Mouse (Mus musculus) liver, adult 2 months (tissue): Measurements from ENCODE around the gene Grm7.

Source experiments
- CTCF ChIP-seq: fragments of 200-500 bp; IDR thresholded peaks from 2 replicates; pipeline ENCODE4 v1.5.1; 2011; ENCODE audit warnings: low read depth, low read length, control low read depth
- POLR2A ChIP-seq: fragments of 200-500 bp; IDR thresholded peaks from 2 replicates; pipeline ENCODE4 v1.6.1; 2011; ENCODE audit warnings: low read length, control low read depth; ENCODE audit not compliant: insufficient read depth; ENCODE audit errors: extremely low read depth

DNA sequence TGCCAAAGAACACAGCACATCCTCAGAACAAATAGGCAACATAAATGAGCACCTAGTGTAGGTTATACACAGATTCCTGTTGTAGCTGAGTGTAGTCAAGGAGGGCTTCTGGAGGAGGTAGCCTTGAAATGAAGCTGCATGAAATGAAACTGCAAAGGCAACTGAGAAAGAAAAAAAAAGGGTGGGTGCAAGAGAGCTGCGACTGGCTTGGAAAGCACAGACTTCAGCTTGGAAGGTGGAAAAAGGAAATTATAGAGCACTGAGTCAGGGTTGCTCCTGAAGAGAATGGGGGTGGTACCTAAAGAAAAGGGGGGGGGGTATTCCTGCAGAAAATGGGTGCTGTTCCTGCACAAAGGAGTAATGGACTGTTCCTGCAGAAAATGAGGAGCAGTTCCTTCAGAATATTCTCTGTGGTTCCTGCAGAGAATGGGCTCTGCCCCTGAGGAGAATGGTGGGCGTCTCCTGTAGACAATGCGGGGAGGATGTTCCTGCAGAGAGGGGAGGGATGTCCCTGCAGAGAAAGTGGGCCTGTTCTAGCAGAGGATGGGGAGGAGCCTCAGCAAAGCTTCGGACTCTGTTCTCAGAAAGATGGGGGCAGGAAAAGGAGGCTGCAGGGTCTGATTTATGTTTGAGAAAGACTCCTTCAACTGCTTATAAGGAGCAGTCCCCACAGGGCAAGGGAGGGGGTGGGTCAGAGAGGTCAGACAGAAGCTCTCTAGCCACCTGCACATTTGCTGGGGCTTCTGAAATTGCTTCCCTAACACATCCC is 726.4 kb downstream of the Grm7 start:
- TF ChIP-seq CTCF, result no peak
- no peak for TF ChIP-seq POLR2A
